Mouse (Mus musculus): ENCODE data around the gene Msh5. TPM values are rescaled to one million over a fixed set of nuclear protein-coding genes. Genes with fewer than 3 reads are reported as not detected.
"Not testable (repeated sequence)": the region's sequence is repeated elsewhere in the genome, so short reads cannot be mapped to it uniquely, and the experiment has no call there.

Gene Msh5
- polyA plus RNA-seq, 1 experiment, result 10.9 TPM

DNA sequence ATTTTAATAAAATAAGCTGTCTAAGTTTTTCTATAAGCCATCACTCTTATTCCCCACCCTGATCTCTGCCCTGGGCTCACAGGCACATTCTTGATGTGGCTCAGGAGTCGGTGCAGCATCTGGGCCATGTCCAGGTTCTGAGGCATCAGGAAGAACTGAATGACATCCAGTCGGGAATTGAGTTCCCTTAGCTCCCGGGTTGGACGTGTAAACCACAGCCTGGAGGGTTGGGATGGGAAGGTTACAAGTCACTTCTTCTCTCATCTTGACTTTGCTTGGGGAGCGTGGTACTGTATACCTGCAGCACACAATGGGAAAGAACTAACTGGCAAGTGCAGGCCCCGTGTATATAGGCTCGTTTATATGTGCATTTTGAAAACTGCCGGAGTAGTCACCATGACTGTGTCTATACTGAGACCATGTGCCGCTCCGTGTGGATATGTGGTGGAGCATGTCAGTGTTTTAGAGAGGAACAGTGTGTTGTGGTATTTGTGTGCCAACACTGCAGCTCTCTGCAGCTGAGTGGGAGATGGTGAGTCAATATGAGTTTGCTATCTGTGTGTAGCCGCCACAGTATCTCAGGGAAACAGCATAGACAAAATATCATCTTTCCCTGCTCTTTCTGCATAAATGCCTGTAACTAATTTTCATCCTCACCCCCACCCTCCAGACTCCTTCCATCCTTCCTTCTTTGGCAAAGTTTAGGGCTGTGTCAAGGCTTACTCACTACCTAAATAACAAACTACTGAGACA lies 7.2 kb downstream of the Msh5 start:
- peaks cover 5% of the 10 kb centered on the region; the same call in 1 of the 2 replicates for H3K9me3 ChIP-seq
- peaks cover 26% of the 10 kb centered on the region for H3K36me3 ChIP-seq (replicated peaks; ENCODE audit: low read length)
- TF ChIP-seq FLI1 (IDR thresholded peaks at IDR 0.05; ENCODE audit: low read length) (no peak), GATA1 (IDR thresholded peaks at IDR 0.05; ENCODE audit: borderline replicate concordance, low read length) (no peak)
- H3K4me1 ChIP-seq, result peaks cover 54% of the 10 kb centered on the region
- H3K27me3 ChIP-seq (replicated peaks), result no peaks in the 10 kb centered on the region
- no peak overlapping the region for H3K4me3 ChIP-seq (replicated peaks)

GRCm38 (mm10) chr17:35034896-35035295 lies 11.6 kb downstream of the Msh5 start:
- Histone ChIP-seq H3K27me3 (replicated peaks) (no peaks in the 10 kb centered on the region), H3K36me3 (replicated peaks; ENCODE audit: low read length) (peaks cover 34% of the 10 kb centered on the region)

GRCm38 (mm10) chr17:35033703-35034102 lies 12.8 kb downstream of the Msh5 start:
- Histone ChIP-seq H3K36me3 (replicated peaks; ENCODE audit: low read length) (peaks cover 43% of the 10 kb centered on the region), H3K4me1 (peaks cover 62% of the 10 kb centered on the region)
- not testable (repeated sequence) for H3K9me3 ChIP-seq; H3K27me3 ChIP-seq (replicated peaks); H3K4me3 ChIP-seq (replicated peaks)

More at GRCm38 (mm10) chr17:35034896-35035295, 11.6 kb downstream of the Msh5 start:
- TF ChIP-seq GATA1 (IDR thresholded peaks at IDR 0.05; ENCODE audit: borderline replicate concordance, low read length), result no peak
- no peak for TF ChIP-seq FLI1 (IDR thresholded peaks at IDR 0.05; ENCODE audit: low read length)
- H3K4me1 ChIP-seq, result peaks cover 61% of the 10 kb centered on the region
- no peak overlapping the region for H3K4me3 ChIP-seq (replicated peaks)
- H3K9me3 ChIP-seq, result peaks cover 5% of the 10 kb centered on the region; the same call in 1 of the 2 replicates

DNA sequence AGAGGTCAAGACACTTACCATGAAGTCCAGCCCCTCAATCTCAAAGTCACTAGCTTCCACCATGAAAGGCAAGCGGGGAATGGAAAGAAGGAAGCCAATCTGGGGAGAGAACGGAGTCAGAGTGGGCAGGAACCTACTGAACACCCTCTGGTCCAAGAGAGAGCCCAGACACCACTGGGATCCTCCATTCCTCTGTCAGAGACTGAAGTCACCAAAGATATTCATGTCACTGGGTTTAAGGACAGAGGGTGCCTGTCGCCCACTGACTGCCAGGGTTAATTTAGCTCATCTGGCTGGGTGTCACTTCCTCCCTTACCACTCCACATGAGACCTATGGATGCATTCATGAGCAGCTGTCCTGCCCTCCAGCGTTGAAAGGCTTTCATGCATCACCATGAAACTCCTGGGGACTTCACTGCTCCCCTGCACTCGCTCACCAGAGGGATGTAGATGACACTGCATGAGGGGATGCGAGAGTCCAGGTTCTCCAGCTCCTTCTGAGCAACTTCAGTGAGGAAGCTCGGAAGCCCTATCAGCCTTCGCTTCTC lies 14.1 kb downstream of the Msh5 start:
- Histone ChIP-seq H3K9me3 (no peaks in the 10 kb centered on the region), H3K27me3 (replicated peaks) (no peaks in the 10 kb centered on the region), H3K4me3 (replicated peaks) (no peak overlapping the region), H3K4me1 (peaks cover 74% of the 10 kb centered on the region), H3K36me3 (replicated peaks; ENCODE audit: low read length) (peaks cover 49% of the 10 kb centered on the region)
- TF ChIP-seq FLI1 (IDR thresholded peaks at IDR 0.05; ENCODE audit: low read length), result no peak
- TF ChIP-seq GATA1 (IDR thresholded peaks at IDR 0.05; ENCODE audit: borderline replicate concordance, low read length), result no peak

GRCm38 (mm10) chr17:35031880-35032279 lies 14.7 kb downstream of the Msh5 start:
- Histone ChIP-seq H3K4me3 (replicated peaks) (no peak overlapping the region), H3K36me3 (replicated peaks; ENCODE audit: low read length) (peaks cover 49% of the 10 kb centered on the region), H3K4me1 (peaks cover 78% of the 10 kb centered on the region), H3K9me3 (no peaks in the 10 kb centered on the region), H3K27me3 (replicated peaks) (no peaks in the 10 kb centered on the region)
- TF ChIP-seq GATA1 (IDR thresholded peaks at IDR 0.05; ENCODE audit: borderline replicate concordance, low read length) (no peak), FLI1 (IDR thresholded peaks at IDR 0.05; ENCODE audit: low read length) (no peak)

DNA sequence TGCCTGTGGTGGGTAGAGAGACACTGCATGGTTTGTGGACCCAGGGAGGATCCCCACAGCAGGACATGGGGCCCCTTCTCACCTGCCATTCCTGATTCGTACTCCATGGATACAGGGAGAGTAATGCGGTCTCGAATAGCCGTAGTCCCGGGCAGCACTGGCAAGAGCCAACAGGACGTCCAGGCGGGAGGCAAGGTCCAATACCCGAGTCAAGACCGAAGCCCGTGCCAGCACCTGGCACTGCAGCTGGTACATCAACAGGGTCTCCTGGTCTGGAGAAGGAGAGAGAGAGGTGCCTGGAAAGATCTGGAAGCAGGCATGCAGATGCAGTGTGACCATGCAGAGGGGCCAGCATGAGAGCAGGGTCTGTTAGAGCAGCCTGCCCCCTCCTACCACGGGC lies 15.3 kb downstream of the Msh5 start:
- Histone ChIP-seq H3K27me3 (replicated peaks) (no peaks in the 10 kb centered on the region), H3K4me1 (peaks cover 83% of the 10 kb centered on the region), H3K9me3 (no peaks in the 10 kb centered on the region), H3K36me3 (replicated peaks; ENCODE audit: low read length) (peaks cover 49% of the 10 kb centered on the region), H3K4me3 (replicated peaks) (no peak overlapping the region)
- TF ChIP-seq FLI1 (IDR thresholded peaks at IDR 0.05; ENCODE audit: low read length), result no peak
- no peak for TF ChIP-seq GATA1 (IDR thresholded peaks at IDR 0.05; ENCODE audit: borderline replicate concordance, low read length)

- TF ChIP-seq GATA1 (IDR thresholded peaks at IDR 0.05; ENCODE audit: borderline replicate concordance, low read length) (no peak), FLI1 (IDR thresholded peaks at IDR 0.05; ENCODE audit: low read length) (0 out of 2 replicates have a peak, but pooled peaks have one; percentile 15)
- Histone ChIP-seq H3K4me1 (peaks cover 90% of the 10 kb centered on the region), H3K4me3 (replicated peaks) (peak overlapping the region; percentile 64), H3K9me3 (no peaks in the 10 kb centered on the region), H3K27me3 (replicated peaks) (no peaks in the 10 kb centered on the region), H3K36me3 (replicated peaks; ENCODE audit: low read length) (peaks cover 51% of the 10 kb centered on the region)
Measured at GRCm38 (mm10) chr17:35029691-35030532, 16.6 kb downstream of the Msh5 start.

DNA sequence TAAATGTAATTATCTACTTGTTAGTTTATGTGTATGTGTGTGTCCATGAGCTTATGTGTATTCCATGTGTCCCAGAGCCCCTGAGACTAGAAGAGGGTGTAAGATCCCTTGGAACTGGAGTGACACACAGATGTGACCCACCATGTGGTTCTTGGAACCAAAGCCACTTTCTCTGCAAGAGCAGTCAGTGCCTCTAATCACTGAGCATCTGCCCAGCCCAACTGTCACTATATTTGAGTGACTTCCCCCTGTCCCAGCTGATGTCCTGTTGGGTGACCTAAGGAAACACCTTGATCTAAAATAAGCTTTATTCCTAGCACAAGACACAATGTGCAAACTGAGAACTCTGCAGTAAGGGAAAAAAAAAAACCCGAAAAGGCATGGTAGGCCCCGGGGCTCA lies 18.2 kb downstream of the Msh5 start:
- TF ChIP-seq GATA1 (IDR thresholded peaks at IDR 0.05; ENCODE audit: borderline replicate concordance, low read length), result no peak
- TF ChIP-seq FLI1 (IDR thresholded peaks at IDR 0.05; ENCODE audit: low read length), result no peak
- H3K9me3 ChIP-seq, result no peaks in the 10 kb centered on the region
- H3K4me3 ChIP-seq (replicated peaks), result no peak overlapping the region
- peaks cover 98% of the 10 kb centered on the region for H3K4me1 ChIP-seq
- peaks cover 2% of the 10 kb centered on the region for H3K27me3 ChIP-seq (replicated peaks)
- peaks cover 51% of the 10 kb centered on the region for H3K36me3 ChIP-seq (replicated peaks; ENCODE audit: low read length)

GRCm38 (mm10) chr17:35027277-35028068 lies 19.1 kb downstream of the Msh5 start, which contains the start of gene Sapcd1:
Gene Sapcd1 (minus strand): TSS chr17:35028016.
- H3K4me3 ChIP-seq (replicated peaks), result peak within 1 kb of the TSS; percentile 38
- peaks cover 51% of the 10 kb centered on the region for H3K36me3 ChIP-seq (replicated peaks; ENCODE audit: low read length)
- peaks cover 2% of the 10 kb centered on the region for H3K27me3 ChIP-seq (replicated peaks)
- no peaks in the 10 kb centered on the region for H3K9me3 ChIP-seq
- TF ChIP-seq GATA1 (IDR thresholded peaks at IDR 0.05; ENCODE audit: borderline replicate concordance, low read length) (no peak), FLI1 (IDR thresholded peaks at IDR 0.05; ENCODE audit: low read length) (no peak)
- H3K4me1 ChIP-seq, result peaks cover 98% of the 10 kb centered on the region

All from megakaryocyte, embryonic 14.5 days (primary cell).